Comparison of ENCODE assay signal across 36 mouse cellular contexts in genomic region chr11:100378446-100378845, GRCm38 (mm10). TPM values are rescaled to one million over a fixed set of nuclear protein-coding genes. Genes with fewer than 3 reads are reported as not detected.
"Had no signal": no experiment of that assay in that cellular context is flagged by ENCODE, and none has a peak within 500 bp of the region (broad histone marks: within the 10 kb centered on the region; RNA-seq: fewer than 3 reads in every experiment).

No protein-coding gene starts in this region.

- H3K27ac ChIP-seq: heart, embryonic 13.5 days; heart, embryonic 15.5 days; hindbrain, embryonic 10.5 days; hindbrain, embryonic 12.5 days; hindbrain, embryonic 14.5 days; intestine, embryonic 15.5 days; left cerebral cortex, adult 2 months; limb, embryonic 12.5 days; liver, embryonic 13.5 days; liver, embryonic 15.5 days had no signal

- ATAC-seq: hindbrain, embryonic 16.5 days; inflammation-experienced regulatory T-cells, adult 6 months; intestine, embryonic 15.5 days; intestine, postnatal 0 days had no signal

- DNase-seq: gastrocnemius, postnatal 14 days; gastrocnemius, postnatal 36 days; heart, postnatal 4 days; kidney, adult 18-20 months; kidney, adult 8-10 months; kidney, postnatal 10 days; kidney, postnatal 25 days; kidney, postnatal 4 days; liver; liver, embryonic 13.5 days had no signal

- H3K27me3 ChIP-seq: heart, embryonic 13.5 days; heart, embryonic 15.5 days; hindbrain, embryonic 12.5 days; intestine, embryonic 15.5 days; limb, embryonic 12.5 days; liver, embryonic 13.5 days; liver, embryonic 15.5 days had no signal

- H3K4me1 ChIP-seq: heart, embryonic 13.5 days; heart, embryonic 15.5 days; hindbrain, embryonic 12.5 days; intestine, embryonic 15.5 days; limb, embryonic 12.5 days; liver, embryonic 13.5 days; liver, embryonic 15.5 days had no signal

- H3K4me3 ChIP-seq: heart, embryonic 13.5 days; heart, embryonic 15.5 days; hindbrain, embryonic 10.5 days; hindbrain, embryonic 12.5 days; intestine, embryonic 15.5 days; left cerebral cortex, adult 2 months; limb, embryonic 10.5 days; limb, embryonic 12.5 days; liver, embryonic 13.5 days; liver, embryonic 15.5 days had no signal

RNA-seq across cellular contexts. Expression of gene Gast, which starts 44.2 kb away (rescaled TPM):
- total RNA-seq: gastrocnemius, adult 18-20 months; gastrocnemius, postnatal 14 days; gastrocnemius, postnatal 36 days; heart, postnatal 25 days; heart, postnatal 4 days; layer of hippocampus, adult 18-20 months; layer of hippocampus, postnatal 10 days; layer of hippocampus, postnatal 25 days; left cerebral cortex, adult 2 months; left cerebral cortex, postnatal 14 days; left cerebral cortex, postnatal 36 days had no signal
- polyA plus RNA-seq: gonadal fat pad, adult 2 months; heart, embryonic 11.5 days; heart, embryonic 13.5 days; heart, embryonic 15.5 days; heart, postnatal 0 days; hindbrain, embryonic 16.5 days; inflammation-experienced regulatory T-cells, adult 6 months; kidney, embryonic 14.5 days; kidney, embryonic 16.5 days; limb, embryonic 10.5 days; limb, embryonic 12.5 days; liver, embryonic 11.5 days; liver, embryonic 13.5 days; liver, embryonic 15.5 days had no signal
